Mouse (Mus musculus) frontal cortex, adult 2 months (tissue): ENCODE results near the gene Nbea. TPM values are rescaled to one million over a fixed set of nuclear protein-coding genes. Genes with fewer than 3 reads are reported as not detected.
A peak's percentile ranks its signal among the peaks of the same experiment; 100 is the strongest.

Experiments
- DNase-seq, 2 experiments: peaks; one replicate each; pipeline ENCODE4 v3.0.0; 2022; ENCODE audit warnings: low spot score in 1 of 2; ENCODE audit errors: extremely low spot score in 1 of 2
- polyA plus RNA-seq: library from polyadenylated mRNA; depleted of rRNA; stranded (reverse); fragments of >200 nt; gene quantifications from 2 replicates; pipeline ENCODE4 v1.2.3, GENCODE M21; 2012

Gene Nbea
- polyA plus RNA-seq, 1 experiment, result 119 TPM

DNA sequence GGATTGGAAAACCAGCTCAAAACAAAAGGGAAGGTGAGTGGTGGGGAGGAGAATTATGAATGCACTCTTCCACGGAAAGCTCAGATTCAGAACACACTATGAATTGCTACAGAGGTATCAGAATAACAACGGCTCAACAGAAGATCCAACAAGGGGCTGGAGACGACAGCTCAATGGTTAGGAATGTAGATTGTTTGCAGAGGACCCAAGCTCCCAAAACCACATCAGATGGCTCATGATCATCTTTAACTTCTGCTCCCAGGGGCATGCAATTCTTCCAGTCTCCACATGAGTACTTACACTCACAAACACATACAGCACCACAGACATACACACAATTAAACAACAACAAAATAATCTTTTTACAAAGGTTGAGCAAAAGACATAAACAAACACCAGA lies 346.3 kb downstream of the Nbea start:
- no peak for DNase-seq

DNA sequence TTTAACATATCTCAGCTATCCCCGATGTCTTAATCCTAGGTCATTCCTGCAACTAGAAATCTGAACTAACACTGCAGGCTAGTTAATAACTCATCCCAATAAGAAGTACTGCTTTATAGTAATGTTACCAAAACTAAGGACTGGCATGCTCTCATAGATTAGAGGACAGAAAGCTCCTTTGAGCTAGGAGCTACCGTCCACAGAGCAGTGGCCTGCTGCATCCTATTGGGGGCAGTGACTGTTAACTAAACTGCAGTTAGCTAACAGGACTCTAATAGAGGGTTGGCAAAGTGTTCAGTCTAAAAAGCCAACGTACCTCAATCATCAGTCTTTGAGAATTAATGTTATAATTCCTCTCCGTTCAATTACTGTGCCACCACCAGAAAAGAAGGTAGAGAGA lies 348.3 kb downstream of the Nbea start:
- DNase-seq, result no peak

DNA sequence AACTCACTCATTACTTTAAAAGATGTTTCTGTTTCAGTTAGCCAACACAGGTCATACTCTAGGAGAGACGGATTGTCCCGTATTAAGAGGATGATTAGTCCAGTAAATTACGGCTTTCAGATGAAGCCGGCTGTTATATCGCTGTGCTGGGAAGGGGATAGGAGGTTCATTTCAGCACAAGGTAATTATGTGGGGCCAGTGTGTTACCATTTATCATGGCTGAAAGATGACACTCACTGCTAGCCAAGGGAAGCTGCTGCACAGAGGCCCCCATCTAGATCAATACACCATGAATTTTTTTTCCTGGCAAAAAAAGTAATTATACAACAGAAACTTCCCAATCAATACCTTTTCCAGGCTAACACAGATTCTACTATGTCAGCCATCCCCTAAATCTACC lies 353.3 kb downstream of the Nbea start:
- DNase-seq, result no peak

DNA sequence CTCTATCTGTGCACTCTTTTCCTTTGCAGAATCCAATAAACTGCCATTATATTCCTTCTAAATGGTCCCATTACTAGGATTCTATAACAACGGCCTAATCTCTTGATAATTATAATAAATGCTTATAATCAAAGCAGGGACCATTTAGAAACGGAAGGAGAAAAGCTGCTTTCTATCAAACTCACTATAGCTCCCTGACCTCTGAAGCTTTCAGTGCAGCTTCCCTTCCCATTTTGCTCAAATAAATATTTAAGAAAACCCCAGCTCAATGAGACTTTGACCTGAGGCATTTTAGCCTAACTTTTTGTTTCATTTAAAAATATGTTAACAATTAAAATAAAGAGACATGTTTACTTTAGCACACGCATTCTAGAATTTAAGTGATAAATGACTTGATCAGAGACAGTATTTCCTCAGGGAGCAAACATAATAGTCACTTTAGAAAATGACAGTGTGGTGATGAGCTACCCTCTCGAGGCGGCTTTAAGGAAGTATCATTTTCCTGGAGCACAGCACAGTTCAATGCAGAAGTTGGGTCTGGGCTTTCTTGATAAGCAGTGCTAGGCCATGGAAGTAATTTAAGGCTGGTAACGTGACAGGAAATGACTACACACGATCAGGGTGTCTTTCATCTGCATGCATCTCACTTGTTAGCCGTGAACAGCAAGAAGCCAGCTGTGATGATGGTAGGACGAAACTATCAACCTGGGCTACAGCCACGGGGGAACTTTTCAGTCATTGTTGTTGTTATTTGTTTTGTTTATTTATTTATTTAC lies 354.8 kb downstream of the Nbea start:
- DNase-seq, result no peak

DNA sequence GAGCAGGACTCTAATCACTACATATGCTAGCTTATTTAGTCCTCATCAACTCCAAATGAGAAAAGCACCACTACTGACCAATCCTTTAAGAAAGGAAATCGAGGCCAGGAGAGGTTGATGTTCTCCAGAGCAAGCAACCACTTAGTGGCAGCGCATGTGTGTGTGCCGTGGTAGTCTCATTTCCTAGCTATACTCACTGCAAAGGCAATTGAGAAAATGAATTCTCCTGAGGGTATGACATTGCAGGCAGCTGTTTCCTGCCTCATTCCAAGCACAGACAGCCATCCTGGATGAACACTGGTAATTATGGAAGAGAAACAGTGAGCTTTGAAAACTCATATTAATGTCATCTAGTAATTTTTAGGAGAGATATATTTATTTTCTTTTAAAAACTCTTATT lies 358.6 kb downstream of the Nbea start:
- no peak for DNase-seq

DNA sequence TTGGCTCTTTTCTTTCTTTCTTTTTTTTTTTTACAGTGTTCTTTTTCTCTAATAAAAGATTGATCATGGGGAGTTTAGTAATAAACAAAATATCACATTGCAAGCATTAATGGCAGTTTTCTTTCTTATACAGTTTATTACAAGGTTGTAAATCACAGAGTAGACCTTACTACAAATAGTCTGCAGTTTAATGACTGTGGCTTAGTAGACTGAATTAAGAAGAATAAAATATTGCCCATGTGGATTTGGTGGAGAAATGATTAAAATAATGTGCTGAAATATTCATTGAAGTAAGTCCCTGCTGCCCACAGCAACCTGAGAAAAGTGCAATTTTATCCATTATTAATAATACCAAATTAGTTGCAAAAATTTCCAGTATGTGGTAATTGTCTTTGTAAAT lies 363.9 kb downstream of the Nbea start:
- no peak for DNase-seq

DNA sequence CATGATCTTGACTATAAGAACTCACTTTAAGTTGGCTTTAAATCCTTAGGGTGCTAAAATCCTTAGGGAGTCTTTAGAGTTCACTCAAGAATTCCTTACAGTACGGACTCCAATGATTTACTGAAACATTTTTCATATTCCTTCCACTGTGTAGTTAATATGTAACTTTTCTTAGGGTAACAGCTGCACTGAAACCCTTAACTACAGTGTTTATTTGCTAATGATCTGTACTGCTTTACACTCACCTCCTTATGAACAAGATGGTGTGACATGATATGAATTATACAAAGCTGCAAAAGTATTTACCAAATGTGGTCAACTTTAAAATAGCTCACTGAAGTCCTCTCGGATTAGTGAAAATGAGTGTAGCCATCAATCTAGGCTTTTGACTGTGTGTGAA lies 365.4 kb downstream of the Nbea start:
- no peak for DNase-seq

DNA sequence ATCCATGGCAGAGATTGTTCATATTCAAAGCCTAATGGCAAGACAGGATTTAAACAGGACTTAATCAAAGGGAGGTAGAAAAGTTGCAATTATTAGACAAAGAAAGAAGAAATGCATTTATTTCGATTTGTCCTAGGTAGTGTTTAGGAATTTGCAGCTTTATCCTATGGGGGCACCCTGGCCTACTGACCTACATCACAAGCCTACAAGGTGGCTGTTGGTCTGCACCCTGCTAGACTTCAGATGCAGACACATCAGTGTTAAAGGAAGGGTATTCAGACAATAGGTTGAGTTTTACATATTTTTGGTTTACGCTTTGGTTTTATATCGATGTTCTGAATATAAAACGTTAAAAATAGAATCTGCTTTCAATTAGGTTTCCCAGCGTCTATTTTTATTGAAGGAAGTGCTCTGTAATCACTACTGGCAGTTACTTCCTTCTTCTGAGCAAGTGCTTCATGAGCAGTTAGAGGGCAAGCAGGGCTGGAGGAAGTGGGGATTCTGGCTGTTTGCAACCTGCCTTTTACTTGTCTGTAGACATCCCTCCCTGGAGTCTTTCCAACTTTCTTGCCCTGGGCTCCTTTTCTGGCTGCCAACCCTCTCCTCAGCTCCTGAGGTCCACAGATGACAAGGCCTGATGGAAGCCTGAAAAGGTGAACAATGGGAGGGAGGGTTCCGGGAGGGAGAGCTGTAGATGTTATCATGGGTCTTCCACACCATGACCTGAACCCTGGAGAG lies 366.7 kb downstream of the Nbea start:
- DNase-seq, result no peak

DNA sequence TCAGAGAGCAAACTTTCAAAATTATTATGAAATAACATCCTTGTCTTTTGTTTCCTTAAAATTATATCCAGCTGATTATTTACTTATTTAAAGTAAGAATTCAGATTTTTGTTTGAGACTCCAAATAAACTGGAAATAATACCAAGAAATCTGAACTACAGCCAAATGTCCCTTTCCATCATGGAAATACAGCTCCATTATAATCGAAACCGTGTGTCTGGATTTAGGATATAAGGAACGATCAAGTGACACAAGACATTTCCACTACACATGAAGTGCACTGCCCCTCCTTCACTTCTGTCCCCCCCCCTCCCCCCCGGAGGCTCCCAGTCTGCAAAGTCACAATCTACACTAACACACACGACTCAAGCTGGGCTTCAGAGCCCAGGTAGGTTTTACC lies 367.4 kb downstream of the Nbea start:
- DNase-seq, result no peak

DNA sequence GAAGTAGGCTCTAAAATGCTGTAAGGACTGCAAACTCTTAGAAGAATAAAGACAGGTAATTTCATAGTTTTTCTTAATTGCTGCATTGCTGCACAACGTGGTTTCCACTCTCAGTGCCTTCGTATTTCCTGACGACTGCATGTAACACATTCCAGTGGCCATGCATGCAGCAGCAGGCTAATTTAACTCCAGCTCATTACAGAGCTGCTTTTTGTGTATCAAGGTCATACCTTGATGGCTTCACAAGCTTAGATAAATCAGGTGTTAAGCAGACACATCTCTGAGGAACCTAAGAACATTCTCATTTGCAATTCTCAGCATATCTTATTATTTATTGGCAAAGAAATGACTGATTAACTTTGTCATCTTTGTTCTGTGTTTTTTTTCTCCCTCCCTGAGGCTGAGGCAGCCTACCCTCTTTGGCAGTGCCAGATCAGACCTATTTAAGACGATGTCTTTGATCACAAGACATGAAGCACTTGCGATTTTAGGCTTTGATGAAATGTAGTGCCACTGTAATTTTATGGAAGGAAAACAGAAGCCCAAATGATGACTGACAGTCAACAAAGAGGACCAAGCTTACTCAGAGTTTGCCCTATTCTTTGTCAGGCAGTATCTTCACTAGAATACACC lies 368.4 kb downstream of the Nbea start:
- no peak for DNase-seq

DNA sequence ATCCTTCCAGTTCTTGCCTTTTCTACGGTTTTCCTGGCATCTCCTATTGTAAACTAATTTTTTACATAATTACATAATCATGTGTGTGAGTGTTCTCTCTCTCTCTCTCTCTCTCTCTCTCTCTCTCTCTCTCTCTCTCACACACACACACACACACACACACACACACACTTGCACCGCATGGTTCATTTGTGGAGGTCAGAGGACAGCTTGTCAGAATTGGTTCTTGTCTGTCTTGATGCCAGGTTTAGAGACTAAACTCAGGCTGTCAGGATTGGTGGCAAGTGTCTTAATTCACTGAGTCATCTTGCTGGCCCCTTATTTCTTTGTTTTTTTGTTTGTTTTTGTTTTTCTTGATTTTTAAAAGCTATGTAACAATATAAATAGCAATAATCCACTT lies 388.7 kb downstream of the Nbea start:
- no peak for DNase-seq

DNA sequence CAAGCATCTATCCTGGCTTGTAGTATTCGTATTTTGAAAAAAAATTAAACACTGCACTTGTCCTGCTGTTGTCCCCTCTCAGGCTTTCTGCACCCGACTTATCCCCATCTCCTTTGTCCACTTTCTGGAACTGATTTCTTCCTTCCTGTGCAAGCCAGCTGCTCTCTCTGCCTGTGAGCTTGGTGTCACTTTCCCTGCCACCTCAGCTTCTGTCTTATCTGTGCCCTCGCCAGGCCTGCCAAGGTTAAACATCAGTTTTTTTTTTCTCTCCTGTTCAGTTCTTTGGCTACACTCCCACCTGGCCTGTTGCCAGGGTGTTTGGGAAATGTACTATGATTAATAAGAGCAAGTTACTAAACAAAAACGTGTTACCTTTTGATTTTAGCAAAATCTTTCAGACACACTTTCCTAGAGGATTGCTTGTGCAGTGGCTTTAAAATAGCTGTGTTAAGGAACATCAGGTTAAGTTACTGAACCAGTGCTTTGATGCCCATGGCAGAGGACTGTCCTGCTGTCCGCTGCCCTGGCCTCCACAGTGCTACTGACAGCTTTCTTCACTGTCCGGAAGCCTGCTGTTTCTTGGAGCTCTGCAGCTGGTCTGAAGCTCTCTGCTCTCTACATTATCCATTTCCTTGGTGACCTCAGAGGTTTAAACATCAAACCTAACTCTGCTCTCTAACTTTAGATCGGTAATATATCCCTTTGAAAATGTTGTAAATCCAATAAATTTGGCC lies 389.5 kb downstream of the Nbea start:
- DNase-seq, result no peak

DNA sequence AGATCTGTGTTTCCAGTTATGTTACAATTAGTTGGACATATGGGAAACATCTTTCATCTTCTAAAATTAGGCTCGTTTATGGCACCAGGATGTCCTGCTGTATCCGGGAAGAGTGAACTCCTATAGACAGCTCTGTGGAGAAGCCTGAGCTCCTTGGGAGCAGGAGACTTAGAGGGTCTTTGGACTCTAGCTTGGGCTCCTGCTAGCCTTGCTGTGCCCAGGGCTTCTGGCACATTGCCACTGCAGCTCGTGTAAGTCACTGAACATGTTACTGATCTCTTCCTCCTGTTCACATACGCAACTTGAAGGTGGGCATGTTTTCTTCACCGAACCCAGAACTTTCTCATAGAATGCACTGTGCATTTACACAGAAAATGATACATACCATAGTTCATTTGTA lies 391.2 kb downstream of the Nbea start:
- no peak for DNase-seq

DNA sequence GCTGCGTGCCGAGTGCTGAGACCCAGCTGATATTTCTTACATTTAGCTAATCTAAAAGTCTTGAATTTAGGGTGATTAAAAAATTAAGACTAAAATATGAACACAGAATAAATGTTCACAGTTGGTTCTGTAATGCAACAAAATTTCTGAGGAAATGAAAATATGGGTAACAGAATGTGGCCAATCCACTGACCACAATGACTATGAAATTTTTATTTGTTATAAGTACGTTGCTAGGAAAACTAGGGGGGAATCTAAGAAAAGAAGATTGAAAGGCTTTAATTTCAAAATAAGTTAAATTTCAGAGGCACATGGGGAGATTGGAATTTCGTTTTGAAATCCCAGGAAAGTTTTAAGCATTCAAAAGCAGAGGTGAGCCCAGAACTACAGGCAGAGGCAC lies 392.9 kb downstream of the Nbea start:
- DNase-seq, result no peak

DNA sequence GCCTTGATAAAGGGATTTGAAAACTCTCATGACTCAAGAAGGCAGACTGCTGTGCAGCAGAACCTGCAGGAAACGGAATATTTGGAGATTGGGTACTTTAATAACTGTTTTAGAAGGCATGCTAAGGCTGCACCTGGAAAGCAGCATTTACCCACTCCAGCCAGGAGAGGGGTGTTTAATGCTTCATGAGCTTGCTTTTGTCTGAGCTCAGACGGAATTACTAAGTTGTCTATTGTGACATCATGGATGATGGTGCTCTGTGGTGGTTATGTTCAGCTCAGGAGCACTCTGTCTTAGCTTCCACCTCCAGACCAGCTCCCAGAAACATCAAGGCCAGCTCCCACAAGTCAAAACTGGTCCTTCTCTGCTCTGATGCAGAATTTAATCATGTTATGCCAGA lies 393.6 kb downstream of the Nbea start:
- no peak for DNase-seq

DNA sequence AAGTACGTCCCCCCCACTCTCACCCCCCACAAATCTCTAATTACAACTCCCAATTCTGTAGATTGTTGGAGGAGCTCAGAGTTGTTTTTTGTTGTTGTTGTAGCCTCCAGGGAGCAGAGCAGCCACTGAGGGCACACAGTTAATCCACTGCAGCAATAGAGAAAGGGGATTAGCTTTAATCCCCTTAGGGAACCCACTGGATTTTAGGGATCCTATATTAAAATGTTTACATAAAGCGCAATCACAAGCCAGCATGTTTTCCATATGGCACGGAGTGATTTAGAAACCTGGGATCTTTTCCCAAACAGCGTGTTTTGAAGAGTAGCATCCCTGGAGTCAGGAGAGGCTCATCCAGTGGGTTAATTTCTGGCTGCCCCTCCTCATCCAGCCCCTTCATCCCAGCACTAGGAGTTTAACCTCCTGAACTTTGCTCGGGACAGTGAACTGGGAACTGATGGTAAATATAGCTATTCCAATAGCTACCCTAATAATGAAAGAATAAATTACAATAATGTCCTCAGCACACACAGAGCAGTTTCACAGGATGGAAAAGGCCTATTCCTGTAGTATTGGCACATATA lies 394.8 kb downstream of the Nbea start:
- no peak for DNase-seq

DNA sequence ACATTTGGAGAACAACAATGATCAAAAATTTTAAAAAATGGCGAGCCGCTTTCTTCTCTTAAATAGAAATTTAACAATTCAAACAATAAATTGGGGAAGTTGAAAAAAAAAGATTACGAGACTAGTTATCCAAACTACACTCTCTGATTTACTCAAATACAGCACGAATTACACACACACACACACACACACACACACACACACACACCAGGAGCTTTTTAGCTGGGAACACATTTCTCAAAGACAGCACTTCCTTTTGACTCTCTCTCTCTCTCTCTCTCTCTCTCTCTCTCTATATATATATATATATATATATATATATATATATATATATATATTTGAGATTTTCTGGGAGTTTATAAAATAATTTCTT lies 395.3 kb downstream of the Nbea start:
- no peak for DNase-seq

DNA sequence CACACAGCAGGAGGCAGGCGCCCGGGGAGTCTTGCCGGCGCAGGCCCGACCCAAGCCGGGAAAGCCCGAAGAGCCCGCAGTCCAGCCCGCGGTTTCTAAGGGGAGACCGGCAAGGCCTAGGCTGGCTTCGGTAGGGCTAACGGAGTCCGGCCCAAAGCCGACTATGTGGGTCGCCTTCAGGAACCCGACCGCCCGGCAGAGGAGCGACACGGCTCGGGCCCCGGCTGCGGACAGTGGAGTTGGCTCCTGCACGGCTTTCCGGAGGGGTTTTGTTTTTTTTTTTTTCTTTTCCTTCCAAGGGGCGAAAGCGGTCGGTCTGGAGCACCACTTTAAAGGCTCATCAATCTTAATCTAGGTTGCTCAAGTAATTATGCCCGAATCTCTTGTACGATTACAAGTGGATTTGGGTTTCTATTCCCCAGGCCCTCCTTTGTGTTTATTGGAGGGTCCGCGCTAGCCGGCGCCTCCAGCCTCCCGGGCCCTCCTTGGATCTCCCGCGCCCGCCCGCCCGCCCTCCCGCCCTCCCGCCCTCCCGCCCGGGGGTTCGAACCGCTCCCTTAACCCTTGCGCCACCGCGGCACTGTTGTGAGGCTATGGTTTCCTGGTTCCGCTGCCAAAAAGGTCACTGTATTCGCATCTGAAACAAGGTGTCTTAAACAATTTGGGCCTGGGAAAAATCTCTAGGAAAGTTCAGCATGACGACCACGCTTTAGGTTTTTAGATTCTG lies 395.9 kb downstream of the Nbea start:
- DNase-seq, result peak in 1 of 2 experiments; percentile 42

DNA sequence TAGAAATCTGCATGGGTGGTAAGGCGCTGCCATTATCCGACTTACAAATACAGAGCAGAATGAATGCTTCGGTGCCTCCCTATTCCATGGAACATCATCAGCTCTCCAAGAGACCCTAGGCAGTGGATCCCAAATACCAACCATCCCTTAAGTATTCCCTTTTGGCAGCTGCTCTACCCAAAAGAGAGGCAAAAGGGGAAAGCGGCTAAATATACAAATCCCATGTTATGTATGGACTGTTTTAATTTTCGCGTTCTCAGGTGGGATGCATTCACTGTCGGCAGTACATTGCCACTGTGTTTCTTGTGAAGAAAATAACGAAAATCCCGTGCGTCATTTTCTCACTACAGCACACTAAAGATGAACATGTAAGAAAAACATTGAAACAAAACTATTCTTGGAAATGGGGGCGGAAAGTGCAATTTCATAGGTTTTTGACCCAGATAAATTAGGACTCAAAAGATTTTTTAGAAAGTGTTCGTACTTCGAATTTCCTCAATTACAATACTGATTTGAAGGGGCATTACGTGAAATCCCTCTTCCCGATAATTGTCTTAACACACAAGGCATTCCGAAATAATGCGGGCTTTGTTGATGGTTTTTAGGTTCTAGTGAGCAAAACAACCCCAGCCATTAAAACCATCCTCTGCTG lies 396.5 kb downstream of the Nbea start:
- DNase-seq, result peak in 1 of 2 experiments; percentile 66
